Mouse (Mus musculus) forebrain, embryonic 15.5 days (tissue): ENCODE measurements around the gene Camkv. TPM values are rescaled to one million over a fixed set of nuclear protein-coding genes. Genes with fewer than 3 reads are reported as not detected.

Experiments
- ATAC-seq: fragments of 200-750 bp; cut with Nextera tagmentation; replicated peaks from 2 replicates; pipeline ENCODE4 v1.8.0; 2017; ENCODE audit warnings: mild to moderate bottlenecking, moderate TSS enrichment, moderate library complexity
- H3K27ac ChIP-seq: fragments of 300-500 bp; sonication (generic); replicated peaks from 2 replicates; pipeline ENCODE4 v1.5.1; 2015; ENCODE audit warnings: mild to moderate bottlenecking, inconsistent platforms
- H3K27me3 ChIP-seq: fragments of 300-500 bp; sonication (generic); 2 replicates; pipeline ENCODE4 v1.6.1; 2015; ENCODE audit warnings: inconsistent platforms
- H3K36me3 ChIP-seq: fragments of 300-500 bp; sonication (generic); 2 replicates; pipeline ENCODE4 v1.6.1; 2015; ENCODE audit warnings: mild to moderate bottlenecking, inconsistent platforms
- H3K4me1 ChIP-seq: fragments of 300-500 bp; sonication (generic); 2 replicates; pipeline ENCODE4 v1.6.1; 2015; ENCODE audit warnings: inconsistent platforms
- H3K4me2 ChIP-seq: fragments of 300-500 bp; sonication (generic); replicated peaks from 2 replicates; pipeline ENCODE4 v1.6.1; 2015; ENCODE audit warnings: mild to moderate bottlenecking, inconsistent platforms
- H3K4me3 ChIP-seq: fragments of 300-500 bp; sonication (generic); 2 replicates; pipeline ENCODE4 v1.5.1; 2015; ENCODE audit warnings: mild to moderate bottlenecking, inconsistent platforms
- H3K9ac ChIP-seq: fragments of 300-500 bp; sonication (generic); replicated peaks from 2 replicates; pipeline ENCODE4 v1.6.1; 2015; ENCODE audit warnings: mild to moderate bottlenecking, inconsistent platforms
- H3K9me3 ChIP-seq: fragments of 300-500 bp; sonication (generic); 2 replicates; pipeline ENCODE4 v1.6.1; 2016; ENCODE audit warnings: inconsistent platforms
- whole genome bisulfite sequencing: fragments of 180-500 bp; shearing (Covaris S2); methylation state at CpG from one replicate; pipeline ENCODE4 v1.1.7; 2015; ENCODE audit warnings: mixed read lengths; 5-methylcytosine and 5-hydroxymethylcytosine counted together
- polyA plus RNA-seq: library from polyadenylated mRNA; unstranded; fragments of >200 nt; fragmentation: Nextera tagmentation; extraction: Ambion mirVana; gene quantifications from 2 replicates; pipeline ENCODE4 v1.2.1, GENCODE M21; 2015

Gene Camkv
- polyA plus RNA-seq, 1 experiment from 2014 or later, result 83.4 TPM

DNA sequence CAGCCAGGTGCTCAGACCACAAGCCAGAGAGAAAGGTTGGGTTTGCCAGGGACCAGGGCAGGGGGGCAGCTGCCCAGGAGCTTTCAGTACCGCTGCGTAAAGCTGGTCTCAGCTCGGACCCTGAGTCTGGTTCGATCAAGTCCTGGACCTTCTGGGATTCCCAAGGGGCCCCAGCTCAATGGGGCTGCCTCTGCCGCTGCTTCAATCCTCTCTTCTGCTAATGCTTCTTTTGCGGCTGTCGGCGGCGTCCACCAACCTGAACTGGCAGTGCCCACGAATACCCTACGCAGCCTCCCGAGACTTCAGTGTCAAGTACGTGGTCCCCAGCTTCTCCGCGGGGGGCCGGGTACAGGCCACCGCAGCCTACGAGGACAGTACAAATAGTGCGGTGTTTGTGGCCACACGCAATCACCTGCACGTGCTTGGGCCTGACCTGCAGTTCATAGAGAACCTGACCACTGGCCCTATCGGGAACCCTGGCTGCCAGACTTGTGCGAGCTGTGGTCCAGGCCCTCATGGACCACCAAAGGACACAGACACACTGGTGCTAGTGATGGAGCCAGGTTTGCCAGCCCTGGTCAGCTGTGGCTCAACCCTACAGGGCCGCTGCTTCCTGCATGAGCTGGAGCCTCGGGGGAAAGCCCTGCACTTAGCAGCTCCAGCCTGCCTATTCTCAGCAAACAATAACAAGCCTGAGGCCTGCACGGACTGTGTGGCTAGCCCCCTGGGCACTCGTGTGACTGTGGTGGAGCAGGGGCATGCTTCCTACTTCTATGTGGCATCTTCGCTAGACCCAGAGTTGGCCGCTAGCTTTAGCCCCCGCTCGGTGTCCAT, 28.3 kb upstream of the Camkv start:
- Histone ChIP-seq H3K4me3 (peak overlapping the region; percentile 21), H3K27me3 (no peaks in the 10 kb centered on the region), H3K4me2 (peak overlapping the region; percentile 44), H3K36me3 (peaks cover 1% of the 10 kb centered on the region; the same call in 1 of the 2 replicates), H3K9ac (no peak overlapping the region; the same call in 1 of the 2 replicates), H3K4me1 (peaks cover 8% of the 10 kb centered on the region), H3K9me3 (no peaks in the 10 kb centered on the region), H3K27ac (no peak overlapping the region)
- WGBS, result 47% methylated on average over 31 of the region's 31 CpGs
- no peak for ATAC-seq

DNA sequence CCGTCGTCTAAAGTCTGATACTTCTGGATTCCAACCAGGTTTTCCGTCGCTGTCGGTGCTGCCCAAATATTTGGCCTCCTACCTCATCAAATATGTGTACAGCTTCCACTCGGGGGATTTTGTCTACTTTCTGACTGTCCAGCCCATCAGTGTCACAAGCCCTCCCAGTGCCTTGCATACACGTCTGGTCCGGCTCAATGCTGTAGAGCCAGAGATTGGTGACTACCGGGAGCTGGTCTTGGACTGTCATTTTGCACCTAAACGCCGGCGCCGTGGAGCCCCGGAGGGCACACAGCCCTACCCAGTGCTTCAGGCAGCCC, 27.7 kb upstream of the Camkv start:
- Histone ChIP-seq H3K9ac (no peak overlapping the region), H3K27me3 (no peaks in the 10 kb centered on the region), H3K9me3 (no peaks in the 10 kb centered on the region), H3K4me1 (peaks cover 8% of the 10 kb centered on the region), H3K4me3 (no peak overlapping the region), H3K4me2 (no peak overlapping the region), H3K27ac (no peak overlapping the region), H3K36me3 (no peaks in the 10 kb centered on the region)
- WGBS, result 81% methylated on average over 14 of the region's 14 CpGs
- ATAC-seq, result no peak

- Histone ChIP-seq H3K4me2 (no peak overlapping the region), H3K9me3 (no peaks in the 10 kb centered on the region), H3K4me3 (no peak overlapping the region), H3K4me1 (peaks cover 8% of the 10 kb centered on the region), H3K36me3 (no peaks in the 10 kb centered on the region), H3K27me3 (no peaks in the 10 kb centered on the region), H3K27ac (no peak overlapping the region), H3K9ac (no peak overlapping the region)
- no peak for ATAC-seq
- 27% methylated on average over 18 of the region's 18 CpGs for WGBS
Observed at GRCm38 (mm10) chr9:107908410-107909158, 26.9 kb upstream of the Camkv start.

GRCm38 (mm10) chr9:107910025-107910769, 25.3 kb upstream of the Camkv start:
- H3K4me1 ChIP-seq, result peaks cover 8% of the 10 kb centered on the region
- no peak overlapping the region for H3K4me2 ChIP-seq
- WGBS, result 89% methylated on average over 15 of the region's 15 CpGs
- no peak for ATAC-seq
- H3K4me3 ChIP-seq, result no peak overlapping the region
- H3K36me3 ChIP-seq, result no peaks in the 10 kb centered on the region
- no peak overlapping the region for H3K27ac ChIP-seq
- H3K9ac ChIP-seq, result no peak overlapping the region
- no peaks in the 10 kb centered on the region for H3K27me3 ChIP-seq
- H3K9me3 ChIP-seq, result no peaks in the 10 kb centered on the region

GRCm38 (mm10) chr9:107914764-107915420, 20.6 kb upstream of the Camkv start:
- no peak overlapping the region for H3K4me3 ChIP-seq
- WGBS, result 88% methylated on average over 16 of the region's 16 CpGs
- no peak for ATAC-seq
- no peak overlapping the region for H3K9ac ChIP-seq
- no peaks in the 10 kb centered on the region for H3K9me3 ChIP-seq
- H3K4me2 ChIP-seq, result no peak overlapping the region
- no peaks in the 10 kb centered on the region for H3K27me3 ChIP-seq
- H3K36me3 ChIP-seq, result no peaks in the 10 kb centered on the region
- H3K4me1 ChIP-seq, result peaks cover 6% of the 10 kb centered on the region; the same call in 1 of the 2 replicates
- H3K27ac ChIP-seq, result no peak overlapping the region

DNA sequence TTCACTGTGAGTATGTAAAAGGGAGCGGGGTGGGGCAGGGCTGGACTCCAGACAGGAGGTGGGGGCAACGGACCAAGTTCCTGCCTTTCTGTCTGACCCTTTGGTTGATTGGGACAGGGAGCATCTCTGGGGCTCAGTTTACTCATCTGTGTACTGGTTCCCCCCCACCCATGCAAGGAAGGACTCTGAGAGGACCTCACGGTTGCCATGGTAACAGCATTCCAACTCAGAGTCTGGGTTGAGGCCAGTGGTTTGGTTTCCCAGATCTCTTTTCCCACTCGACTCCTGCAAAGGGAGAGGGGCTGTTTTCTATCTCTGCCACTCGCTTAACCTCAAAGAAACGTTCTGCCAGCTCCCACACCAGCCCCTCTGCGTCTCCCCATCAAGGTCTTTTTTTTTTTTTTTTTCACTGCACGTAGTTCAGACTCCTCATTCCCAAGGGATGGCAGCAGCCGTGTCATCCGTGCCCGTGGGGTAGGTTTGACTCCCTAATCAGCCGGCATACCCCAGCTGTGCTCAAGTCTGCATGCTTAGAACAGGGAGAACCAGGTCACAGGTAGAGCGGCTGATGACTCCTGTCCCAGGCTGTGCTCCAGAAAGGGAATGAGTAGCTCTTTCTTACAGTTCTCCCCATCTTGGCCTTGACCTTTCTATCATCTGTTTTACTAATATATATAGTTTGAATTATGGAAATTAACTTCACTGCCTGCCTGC, 17.4 kb upstream of the Camkv start:
- Histone ChIP-seq H3K9me3 (no peaks in the 10 kb centered on the region), H3K36me3 (no peaks in the 10 kb centered on the region), H3K4me3 (no peak overlapping the region), H3K4me2 (no peak overlapping the region), H3K27me3 (no peaks in the 10 kb centered on the region), H3K27ac (no peak overlapping the region), H3K9ac (no peak overlapping the region), H3K4me1 (peaks cover 6% of the 10 kb centered on the region; the same call in 1 of the 2 replicates)
- no peak for ATAC-seq
- WGBS, result 42% methylated on average over 13 of the region's 13 CpGs

- no peak for ATAC-seq
- H3K36me3 ChIP-seq, result no peaks in the 10 kb centered on the region
- no peaks in the 10 kb centered on the region for H3K9me3 ChIP-seq
- H3K4me1 ChIP-seq, result peaks cover 6% of the 10 kb centered on the region; the same call in 1 of the 2 replicates
- WGBS, result 83% methylated on average over 6 of the region's 6 CpGs
- no peak overlapping the region for H3K9ac ChIP-seq
- H3K27ac ChIP-seq, result no peak overlapping the region
- H3K4me3 ChIP-seq, result no peak overlapping the region
- H3K27me3 ChIP-seq, result no peaks in the 10 kb centered on the region
- H3K4me2 ChIP-seq, result no peak overlapping the region
Observed at GRCm38 (mm10) chr9:107918884-107919283, 16.6 kb upstream of the Camkv start.

DNA sequence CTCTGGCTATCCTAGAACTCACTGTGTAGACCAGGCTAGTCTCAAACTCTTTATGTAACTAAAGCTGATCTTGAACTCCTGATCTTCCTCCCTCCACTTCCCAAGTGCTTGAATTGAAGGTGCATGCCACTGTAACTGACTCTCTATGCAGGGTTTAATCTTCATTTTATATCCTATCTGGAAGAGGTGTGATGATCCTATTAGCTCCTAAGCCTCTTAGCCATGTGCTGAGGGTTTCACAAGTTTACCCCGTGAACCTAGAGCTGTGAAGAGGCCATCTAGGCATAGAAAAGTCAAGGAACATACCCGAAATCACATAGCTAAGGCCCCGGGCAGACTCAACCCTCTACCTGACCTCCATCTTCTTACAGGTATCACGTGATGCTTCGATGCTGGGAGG, 16.0 kb upstream of the Camkv start:
- 89% methylated on average over 5 of the region's 5 CpGs for WGBS
- Histone ChIP-seq H3K27me3 (no peaks in the 10 kb centered on the region), H3K4me2 (no peak overlapping the region), H3K36me3 (no peaks in the 10 kb centered on the region), H3K27ac (no peak overlapping the region), H3K4me1 (peaks cover 6% of the 10 kb centered on the region; the same call in 1 of the 2 replicates), H3K9me3 (no peaks in the 10 kb centered on the region), H3K4me3 (no peak overlapping the region), H3K9ac (no peak overlapping the region)
- ATAC-seq, result no peak

DNA sequence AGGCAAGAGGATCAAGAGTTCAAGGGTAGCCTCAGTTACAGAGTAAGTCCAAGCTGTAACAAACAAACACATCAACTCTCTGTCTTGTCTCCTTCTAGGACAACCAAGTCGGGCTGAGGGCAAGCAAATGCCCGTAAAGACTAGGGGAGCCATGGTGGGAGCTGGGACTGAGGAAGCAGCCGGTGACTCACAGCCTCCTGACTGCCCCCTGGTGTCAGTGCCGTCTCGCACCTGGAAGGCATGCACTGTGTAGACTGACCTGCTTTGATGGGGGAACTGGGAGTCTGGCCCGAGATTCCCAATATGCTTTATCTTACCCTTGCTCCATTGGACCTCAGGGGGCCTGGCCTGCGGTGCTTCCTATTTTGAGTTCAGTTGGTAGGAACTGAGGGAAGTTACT, 12.5 kb upstream of the Camkv start:
- H3K9me3 ChIP-seq, result no peaks in the 10 kb centered on the region
- ATAC-seq, result no peak

GRCm38 (mm10) chr9:107923956-107924355, 11.5 kb upstream of the Camkv start:
- Histone ChIP-seq H3K9ac (no peak overlapping the region), H3K36me3 (no peaks in the 10 kb centered on the region), H3K4me2 (no peak overlapping the region), H3K4me3 (no peak overlapping the region), H3K27ac (0 out of 2 replicates have a peak overlapping the region, but pooled peaks have one; percentile 19), H3K4me1 (peaks cover 17% of the 10 kb centered on the region), H3K9me3 (no peaks in the 10 kb centered on the region), H3K27me3 (no peaks in the 10 kb centered on the region)
- 60% methylated on average over 6 of the region's 6 CpGs for WGBS
- no peak for ATAC-seq

More for the DNA sequence above, 12.5 kb upstream of the Camkv start:
- Histone ChIP-seq H3K9ac (no peak overlapping the region), H3K4me2 (no peak overlapping the region), H3K27me3 (no peaks in the 10 kb centered on the region), H3K27ac (no peak overlapping the region), H3K36me3 (no peaks in the 10 kb centered on the region), H3K4me3 (no peak overlapping the region), H3K4me1 (peaks cover 18% of the 10 kb centered on the region)
- WGBS, result 32% methylated on average over 7 of the region's 7 CpGs

DNA sequence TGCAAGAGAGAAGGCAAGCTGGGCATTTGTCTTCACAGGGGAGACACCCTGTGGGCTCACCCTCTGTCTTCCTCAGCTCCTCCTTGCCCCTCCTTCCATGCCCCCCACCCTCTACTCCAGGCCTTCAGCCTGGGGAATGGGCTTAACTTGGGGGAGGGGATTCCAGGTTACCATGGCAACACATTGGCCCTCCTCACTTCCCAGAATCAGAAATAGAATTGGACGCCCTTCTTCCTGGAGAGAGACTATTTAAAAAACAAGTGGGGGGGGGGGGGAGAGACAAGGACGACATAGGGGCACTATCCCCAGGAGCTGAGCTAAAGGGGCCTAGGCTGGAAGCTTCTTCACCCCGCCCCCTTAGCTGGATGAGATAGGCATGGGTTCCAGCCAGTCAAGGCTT, 10.2 kb upstream of the Camkv start:
- ATAC-seq, result 0 out of 2 replicates have a peak, but pooled peaks have one; percentile 44
- H3K27ac ChIP-seq, result no peak overlapping the region

More for the DNA sequence above, 10.2 kb upstream of the Camkv start:
- H3K4me1 ChIP-seq, result peaks cover 17% of the 10 kb centered on the region
- H3K4me3 ChIP-seq, result no peak overlapping the region
- no peak overlapping the region for H3K9ac ChIP-seq
- 14% methylated on average over 3 of the region's 3 CpGs for whole genome bisulfite sequencing
- no peak overlapping the region for H3K4me2 ChIP-seq
- no peaks in the 10 kb centered on the region for H3K27me3 ChIP-seq
- no peaks in the 10 kb centered on the region for H3K9me3 ChIP-seq
- H3K36me3 ChIP-seq, result no peaks in the 10 kb centered on the region
